Mouse (Mus musculus) liver, embryonic 12.5 days (tissue): ENCODE results near the gene Mei4. TPM values are rescaled to one million over a fixed set of nuclear protein-coding genes. Genes with fewer than 3 reads are reported as not detected.

Experiments
- ATAC-seq: fragments of 200-750 bp; cut with Nextera tagmentation; 2 replicates; pipeline ENCODE4 v1.8.0; 2017; ENCODE audit warnings: moderate number of reproducible peaks, mild to moderate bottlenecking, moderate library complexity
- H3K27ac ChIP-seq: fragments of 300-500 bp; sonication (generic); 2 replicates; pipeline ENCODE4 v1.5.1; 2016; ENCODE audit warnings: mild to moderate bottlenecking
- H3K27me3 ChIP-seq: fragments of 300-500 bp; sonication (generic); replicated peaks from 2 replicates; pipeline ENCODE4 v1.6.1; 2016; ENCODE audit warnings: mild to moderate bottlenecking, moderate library complexity
- H3K36me3 ChIP-seq: fragments of 300-500 bp; sonication (generic); 2 replicates; pipeline ENCODE4 v1.6.1; 2016; ENCODE audit warnings: mild to moderate bottlenecking, moderate library complexity
- H3K4me1 ChIP-seq: fragments of 300-500 bp; sonication (generic); 2 replicates; pipeline ENCODE4 v1.6.1; 2016
- H3K4me2 ChIP-seq: fragments of 300-500 bp; sonication (generic); 2 replicates; pipeline ENCODE4 v1.6.1; 2016; ENCODE audit warnings: mild to moderate bottlenecking, moderate library complexity
- H3K4me3 ChIP-seq: fragments of 300-500 bp; sonication (generic); 2 replicates; pipeline ENCODE4 v1.5.1; 2016; ENCODE audit warnings: mild to moderate bottlenecking, moderate library complexity
- H3K9ac ChIP-seq: fragments of 300-500 bp; sonication (generic); 2 replicates; pipeline ENCODE4 v1.6.1; 2016; ENCODE audit warnings: mild to moderate bottlenecking, moderate library complexity
- H3K9me3 ChIP-seq: fragments of 300-500 bp; sonication (generic); replicated peaks from 2 replicates; pipeline ENCODE4 v1.6.1; 2016; ENCODE audit warnings: mild to moderate bottlenecking, moderate library complexity
- WGBS: fragments of 180-500 bp; shearing (Covaris S2); methylation state at CpG from one replicate; pipeline ENCODE4 v1.1.7; 2016; ENCODE audit not compliant: insufficient replicate concordance; 5-methylcytosine and 5-hydroxymethylcytosine counted together
- polyA plus RNA-seq: library from polyadenylated mRNA; unstranded; fragments of >200 nt; fragmentation: Nextera tagmentation; extraction: Ambion mirVana; gene quantifications from 2 replicates; pipeline ENCODE4 v1.2.1, GENCODE M21; 2016

The Mei4 gene
- polyA plus RNA-seq, 1 experiment from 2014 or later = 0.42 TPM

DNA sequence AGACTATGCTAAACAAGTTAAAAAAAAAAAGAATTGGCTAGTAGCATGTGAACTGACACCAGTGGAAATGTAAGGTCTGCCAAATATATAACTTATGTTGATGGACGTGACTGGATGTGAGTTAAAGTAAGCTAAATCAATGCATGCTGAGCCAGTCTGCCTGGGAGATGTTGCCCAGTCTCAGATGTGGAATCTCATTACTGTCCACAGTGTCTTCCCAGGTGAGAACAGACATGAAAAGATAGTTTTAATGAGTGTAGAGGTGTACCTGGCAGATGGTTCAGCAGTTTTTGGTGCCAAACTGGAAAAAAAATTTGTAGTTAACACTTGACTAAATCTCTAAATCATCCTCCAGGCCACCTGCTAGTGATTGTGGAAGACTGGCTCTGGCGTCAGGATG is 94.4 kb downstream of the Mei4 start:
- Histone ChIP-seq H3K36me3 (no peaks in the 10 kb centered on the region), H3K4me3 (no peak overlapping the region), H3K9ac (no peak overlapping the region), H3K27ac (no peak overlapping the region), H3K4me1 (no peaks in the 10 kb centered on the region), H3K4me2 (no peak overlapping the region), H3K27me3 (no peaks in the 10 kb centered on the region), H3K9me3 (no peaks in the 10 kb centered on the region)
- no peak for ATAC-seq
- 58% methylated on average over 2 of the region's 2 CpGs for WGBS

DNA sequence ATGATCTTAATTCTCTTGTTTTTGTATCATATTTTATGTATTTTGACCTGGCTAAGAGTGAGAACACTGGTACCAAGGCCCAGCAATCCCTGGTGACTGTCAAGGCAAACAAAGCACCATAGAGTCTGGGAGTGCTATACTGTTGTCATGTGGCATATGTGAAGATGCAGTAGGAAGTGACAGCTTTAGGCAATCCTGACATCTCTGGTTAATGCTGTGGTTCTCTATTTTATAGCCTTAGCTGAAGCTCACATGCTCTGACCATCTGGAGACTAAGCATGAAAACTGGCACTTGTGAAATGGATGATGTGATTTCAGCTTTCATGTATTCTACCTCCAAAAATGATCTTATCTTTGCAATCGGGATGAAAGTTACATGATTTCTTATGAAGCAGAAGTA is 103.3 kb downstream of the Mei4 start:
- H3K4me1 ChIP-seq = no peaks in the 10 kb centered on the region
- no peaks in the 10 kb centered on the region for H3K9me3 ChIP-seq
- no peak for ATAC-seq
- no peaks in the 10 kb centered on the region for H3K36me3 ChIP-seq
- H3K27me3 ChIP-seq = no peaks in the 10 kb centered on the region
- H3K4me2 ChIP-seq = no peak overlapping the region
- H3K9ac ChIP-seq = no peak overlapping the region
- no peak overlapping the region for H3K27ac ChIP-seq
- WGBS = 78% methylated on average over 1 of the region's 1 CpGs
- no peak overlapping the region for H3K4me3 ChIP-seq

DNA sequence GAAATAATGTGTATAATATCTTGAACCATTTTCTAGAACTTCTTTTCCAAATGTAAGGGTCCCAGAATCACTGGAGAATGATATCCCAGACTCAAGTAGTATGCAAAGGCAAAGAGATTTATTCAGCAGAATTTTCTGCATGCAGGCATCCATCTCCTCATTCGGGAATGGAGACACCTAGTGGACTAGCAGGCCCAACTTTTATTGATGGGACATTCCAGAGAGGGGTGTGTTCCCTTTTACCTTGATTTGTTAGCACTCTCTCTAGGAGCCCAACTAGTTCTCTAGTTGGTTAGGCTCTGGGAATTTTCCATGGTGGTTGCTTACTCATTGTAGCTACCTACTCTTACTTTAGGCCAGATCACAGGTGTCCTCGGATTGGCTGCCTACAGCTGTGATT is 105.5 kb downstream of the Mei4 start:
- H3K27me3 ChIP-seq = no peaks in the 10 kb centered on the region
- WGBS = 34% methylated on average over 2 of the region's 2 CpGs
- ATAC-seq = no peak
- no peaks in the 10 kb centered on the region for H3K9me3 ChIP-seq
- H3K9ac ChIP-seq = no peak overlapping the region
- no peaks in the 10 kb centered on the region for H3K36me3 ChIP-seq
- H3K4me1 ChIP-seq = no peaks in the 10 kb centered on the region
- H3K27ac ChIP-seq = no peak overlapping the region
- H3K4me2 ChIP-seq = no peak overlapping the region
- H3K4me3 ChIP-seq = no peak overlapping the region

DNA sequence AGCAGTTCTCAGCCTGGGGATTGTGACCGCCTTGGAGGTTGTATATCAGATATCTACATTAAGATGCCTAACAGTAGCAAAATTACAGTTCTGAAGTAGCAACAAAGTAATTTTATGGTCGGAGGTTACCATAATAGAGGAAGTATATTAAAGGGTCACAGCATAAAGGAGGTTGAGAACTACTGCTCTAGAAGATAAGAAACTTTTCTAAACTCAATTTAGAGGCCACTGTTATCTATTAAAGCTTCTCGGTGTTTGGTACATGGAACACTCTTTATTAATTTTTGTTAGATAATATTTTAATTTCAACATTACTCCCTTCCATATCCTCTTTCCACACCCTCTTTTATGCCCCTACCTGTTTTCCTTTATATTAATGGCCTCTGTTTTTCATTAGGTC is 119.0 kb downstream of the Mei4 start:
- no peak overlapping the region for H3K4me3 ChIP-seq
- no peaks in the 10 kb centered on the region for H3K36me3 ChIP-seq
- no peaks in the 10 kb centered on the region for H3K4me1 ChIP-seq
- H3K27me3 ChIP-seq = no peaks in the 10 kb centered on the region
- WGBS = 63% methylated on average over 3 of the region's 3 CpGs
- H3K27ac ChIP-seq = no peak overlapping the region
- no peak for ATAC-seq
- H3K9me3 ChIP-seq = no peaks in the 10 kb centered on the region
- H3K4me2 ChIP-seq = no peak overlapping the region
- no peak overlapping the region for H3K9ac ChIP-seq

DNA sequence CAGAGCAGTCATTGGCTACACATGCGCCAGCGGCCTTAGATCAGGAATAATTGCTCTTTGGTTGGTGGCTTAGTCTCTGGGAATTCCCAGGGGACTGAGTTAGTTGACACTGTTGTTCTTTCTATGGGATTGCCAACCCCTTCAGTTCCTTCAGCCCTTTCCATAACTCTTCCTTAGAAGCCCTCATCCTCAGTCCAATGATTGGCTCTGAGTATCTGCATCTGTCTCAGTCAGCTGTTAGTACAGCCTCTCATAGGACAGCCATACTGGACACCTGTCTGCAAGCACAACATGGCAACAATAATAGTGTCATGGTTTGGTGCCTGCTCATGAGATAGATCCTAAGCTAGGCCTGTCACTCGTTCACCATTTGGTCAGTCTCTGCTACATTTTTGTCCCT is 149.5 kb downstream of the Mei4 start:
- no peaks in the 10 kb centered on the region for H3K27me3 ChIP-seq
- no peaks in the 10 kb centered on the region for H3K9me3 ChIP-seq
- H3K36me3 ChIP-seq = no peaks in the 10 kb centered on the region
- H3K27ac ChIP-seq = no peak overlapping the region
- no peak overlapping the region for H3K4me3 ChIP-seq
- no peaks in the 10 kb centered on the region for H3K4me1 ChIP-seq
- H3K4me2 ChIP-seq = no peak overlapping the region
- 47% methylated on average over 3 of the region's 3 CpGs for WGBS
- no peak for ATAC-seq
- no peak overlapping the region for H3K9ac ChIP-seq

DNA sequence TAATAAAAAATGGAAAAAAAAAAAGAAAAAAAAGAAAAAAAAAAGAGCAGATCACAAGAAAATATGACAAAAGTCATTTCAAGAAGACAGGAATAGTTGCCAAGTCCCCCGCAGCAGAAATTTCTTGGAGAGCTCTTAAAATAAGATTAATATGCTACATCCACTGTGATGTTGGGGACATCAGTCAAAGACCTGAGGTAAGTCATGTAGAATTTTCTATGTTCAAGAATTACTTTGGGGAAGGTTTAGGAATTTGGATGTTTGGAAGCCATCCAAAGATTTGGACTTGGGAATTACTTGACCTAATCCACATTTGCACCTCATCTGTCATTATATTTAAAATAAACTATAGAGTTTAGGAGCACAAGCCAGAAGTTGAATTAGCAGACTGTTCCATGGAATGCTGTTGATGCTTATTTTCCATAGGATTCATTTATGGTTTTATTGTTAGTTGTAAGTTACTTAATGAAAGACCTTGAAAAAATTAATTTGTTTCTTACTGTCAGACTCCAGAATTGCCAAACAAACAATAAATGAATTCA is 179.1 kb downstream of the Mei4 start:
- Histone ChIP-seq H3K9me3 (0 out of 2 replicates have a peak, but pooled peaks cover 3% of the 10 kb centered on the region), H3K4me1 (no peaks in the 10 kb centered on the region), H3K4me3 (no peak overlapping the region), H3K9ac (no peak overlapping the region), H3K27ac (no peak overlapping the region), H3K36me3 (no peaks in the 10 kb centered on the region), H3K27me3 (no peaks in the 10 kb centered on the region), H3K4me2 (no peak overlapping the region)
- ATAC-seq = no peak
- WGBS = 82% methylated on average over 1 of the region's 1 CpGs

DNA sequence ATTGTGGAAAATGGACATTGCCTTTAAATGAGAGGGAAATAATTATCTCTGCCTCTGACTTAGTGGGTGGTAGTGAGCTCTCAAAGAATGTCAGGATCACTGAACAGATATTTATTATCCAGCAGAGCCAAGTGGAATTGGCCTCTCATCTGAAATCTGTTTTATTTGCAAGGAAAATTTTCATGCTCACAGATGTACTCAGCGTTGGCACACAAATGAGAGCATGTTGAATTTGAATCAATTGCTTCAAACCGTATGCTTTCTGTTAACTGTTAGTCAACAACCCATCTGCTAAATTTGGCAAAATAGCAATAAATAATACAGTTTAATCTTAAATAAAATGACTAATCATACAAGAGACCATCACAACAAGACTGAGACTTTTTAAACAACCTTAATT is 181.0 kb downstream of the Mei4 start:
- Histone ChIP-seq H3K9me3 (0 out of 2 replicates have a peak, but pooled peaks cover 3% of the 10 kb centered on the region), H3K9ac (no peak overlapping the region), H3K27me3 (no peaks in the 10 kb centered on the region), H3K4me3 (no peak overlapping the region), H3K4me2 (no peak overlapping the region), H3K27ac (no peak overlapping the region), H3K4me1 (no peaks in the 10 kb centered on the region), H3K36me3 (no peaks in the 10 kb centered on the region)
- no peak for ATAC-seq
- 69% methylated on average over 2 of the region's 2 CpGs for WGBS

DNA sequence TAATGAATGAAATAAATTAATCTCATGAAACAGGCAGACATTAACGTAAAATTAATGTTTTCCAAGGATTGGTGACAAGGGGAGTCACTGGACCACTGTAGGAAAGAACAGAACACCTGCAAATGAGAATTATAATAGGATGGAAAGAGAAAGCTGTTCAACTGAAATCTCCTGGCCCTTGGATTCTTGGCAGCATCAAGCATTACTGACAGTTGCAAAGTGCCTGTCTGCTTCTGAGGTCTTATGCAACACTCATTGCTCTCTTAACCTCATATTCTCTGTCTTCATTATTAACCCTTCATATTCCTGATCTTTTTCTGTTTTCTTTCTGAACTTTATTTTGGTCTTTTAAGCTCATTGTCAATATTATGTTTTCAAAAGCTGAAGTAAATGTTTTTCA is 210.4 kb downstream of the Mei4 start:
- H3K27me3 ChIP-seq = no peaks in the 10 kb centered on the region
- ATAC-seq = no peak
- no peak overlapping the region for H3K27ac ChIP-seq
- no peaks in the 10 kb centered on the region for H3K9me3 ChIP-seq
- no peaks in the 10 kb centered on the region for H3K4me1 ChIP-seq
- 39% methylated on average over 1 of the region's 1 CpGs for WGBS
- no peak overlapping the region for H3K9ac ChIP-seq
- H3K4me2 ChIP-seq = no peak overlapping the region
- H3K4me3 ChIP-seq = no peak overlapping the region
- H3K36me3 ChIP-seq = no peaks in the 10 kb centered on the region

DNA sequence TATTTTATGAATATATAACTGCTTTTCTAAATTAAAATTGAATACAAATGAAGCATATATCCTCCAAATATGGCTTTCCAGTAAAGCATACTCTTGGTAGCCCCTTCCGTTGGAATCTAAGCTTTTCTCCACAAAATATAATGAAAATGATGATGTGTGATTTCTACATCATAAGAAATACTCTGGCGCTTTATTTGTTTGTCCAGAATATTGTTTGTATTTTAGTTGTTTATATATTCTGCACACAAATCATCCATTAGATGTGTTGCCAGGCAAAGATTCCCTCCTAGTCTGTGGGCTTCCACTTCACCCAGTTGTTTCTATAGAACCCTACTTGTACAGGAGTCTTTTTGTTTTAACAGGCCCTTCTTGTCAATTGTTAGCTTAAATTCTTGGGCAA is 211.8 kb downstream of the Mei4 start:
- H3K9me3 ChIP-seq = no peaks in the 10 kb centered on the region
- H3K9ac ChIP-seq = no peak overlapping the region
- no peaks in the 10 kb centered on the region for H3K27me3 ChIP-seq
- H3K27ac ChIP-seq = no peak overlapping the region
- H3K36me3 ChIP-seq = no peaks in the 10 kb centered on the region
- H3K4me3 ChIP-seq = no peak overlapping the region
- no peak overlapping the region for H3K4me2 ChIP-seq
- no peaks in the 10 kb centered on the region for H3K4me1 ChIP-seq
- ATAC-seq = no peak
- WGBS = 74% methylated on average over 2 of the region's 2 CpGs

DNA sequence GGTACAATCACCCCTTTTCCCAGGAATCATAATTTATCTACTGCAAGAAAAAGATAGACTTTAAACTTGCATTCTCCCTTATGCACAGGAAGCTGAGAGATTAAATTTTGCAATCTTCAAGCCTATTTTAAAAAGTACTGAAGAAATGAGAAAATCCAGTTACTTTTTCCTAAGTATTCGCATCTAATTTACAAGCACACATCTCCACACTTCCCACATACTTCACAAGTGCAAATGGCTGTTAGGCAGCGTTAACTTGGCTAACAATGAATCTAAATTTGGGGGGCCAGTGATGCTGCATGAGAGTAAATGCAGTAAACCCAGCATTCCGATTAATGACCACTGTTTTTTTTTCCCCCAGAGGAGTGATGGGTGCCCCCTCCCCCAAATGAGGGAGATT is 232.9 kb downstream of the Mei4 start:
- no peaks in the 10 kb centered on the region for H3K27me3 ChIP-seq
- no peak for ATAC-seq
- H3K4me2 ChIP-seq = no peak overlapping the region
- H3K36me3 ChIP-seq = no peaks in the 10 kb centered on the region
- no peaks in the 10 kb centered on the region for H3K9me3 ChIP-seq
- no peak overlapping the region for H3K27ac ChIP-seq
- H3K4me3 ChIP-seq = no peak overlapping the region
- no peaks in the 10 kb centered on the region for H3K4me1 ChIP-seq
- no peak overlapping the region for H3K9ac ChIP-seq
- WGBS = 54% methylated on average over 3 of the region's 3 CpGs

DNA sequence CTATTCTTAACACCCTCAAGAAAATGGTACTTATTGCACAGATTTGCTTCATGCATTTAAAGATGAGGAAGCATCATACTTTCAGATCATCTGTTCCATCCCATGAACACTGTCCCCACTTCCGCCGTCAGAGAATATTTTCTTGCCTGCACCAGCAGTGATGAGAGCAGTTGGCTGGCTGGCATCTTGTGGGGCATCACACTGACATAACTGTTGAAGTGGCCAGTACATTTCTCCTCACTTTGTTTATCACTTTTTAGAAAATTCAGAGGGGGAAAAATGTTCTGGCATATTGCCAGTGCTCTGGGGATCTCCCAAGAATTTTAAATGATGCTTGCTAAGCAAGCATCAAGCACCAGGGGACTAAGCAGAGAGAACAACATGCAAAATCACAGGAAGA is 251.4 kb downstream of the Mei4 start:
- H3K4me1 ChIP-seq = no peaks in the 10 kb centered on the region
- H3K9me3 ChIP-seq = no peaks in the 10 kb centered on the region
- H3K27ac ChIP-seq = no peak overlapping the region
- no peaks in the 10 kb centered on the region for H3K27me3 ChIP-seq
- H3K9ac ChIP-seq = no peak overlapping the region
- H3K36me3 ChIP-seq = no peaks in the 10 kb centered on the region
- 76% methylated on average over 2 of the region's 2 CpGs for WGBS
- no peak for ATAC-seq
- H3K4me3 ChIP-seq = no peak overlapping the region
- H3K4me2 ChIP-seq = no peak overlapping the region

DNA sequence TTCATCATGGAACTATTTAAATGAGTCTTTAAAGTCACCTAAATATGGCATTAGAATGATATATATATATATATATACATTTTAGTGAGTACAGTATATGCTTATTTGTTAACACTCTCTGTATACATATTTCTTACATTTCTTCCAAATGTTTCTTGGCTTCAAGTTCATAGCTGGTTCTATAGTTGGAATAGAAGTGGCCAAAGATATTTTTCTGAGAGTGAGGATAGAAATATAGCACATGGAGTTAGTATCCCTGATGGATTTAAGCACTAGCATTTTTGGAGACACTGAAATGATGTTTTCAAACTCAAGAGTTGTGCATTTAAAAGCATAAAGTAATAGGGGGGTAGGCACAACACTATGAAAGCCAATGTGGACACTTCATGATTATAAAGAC is 272.6 kb downstream of the Mei4 start:
- no peaks in the 10 kb centered on the region for H3K9me3 ChIP-seq
- H3K9ac ChIP-seq = no peak overlapping the region
- no peak overlapping the region for H3K27ac ChIP-seq
- no peaks in the 10 kb centered on the region for H3K36me3 ChIP-seq
- no peak for ATAC-seq
- no peaks in the 10 kb centered on the region for H3K27me3 ChIP-seq
- no peak overlapping the region for H3K4me3 ChIP-seq
- no peak overlapping the region for H3K4me2 ChIP-seq
- H3K4me1 ChIP-seq = no peaks in the 10 kb centered on the region

DNA sequence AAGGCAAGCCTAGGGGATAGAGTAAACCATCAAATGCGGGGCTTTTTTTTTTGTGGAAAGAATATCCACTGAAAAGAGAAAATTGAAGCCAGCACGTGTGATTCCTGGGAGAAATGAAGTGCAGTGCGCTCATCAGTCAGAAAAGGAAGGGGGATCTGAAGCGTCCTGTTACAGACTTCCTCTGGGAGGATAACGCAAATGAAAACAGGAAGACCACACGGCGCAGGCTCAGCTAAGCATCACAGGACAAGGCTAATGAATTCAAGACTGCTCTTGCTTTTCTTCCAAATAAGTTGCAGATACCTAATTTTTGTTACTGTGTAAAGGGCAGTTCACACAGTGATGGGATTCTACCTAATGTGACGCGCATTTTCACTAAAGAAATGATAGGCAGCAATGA is 296.7 kb downstream of the Mei4 start:
- Histone ChIP-seq H3K27ac (no peak overlapping the region), H3K4me3 (no peak overlapping the region), H3K27me3 (no peaks in the 10 kb centered on the region), H3K36me3 (no peaks in the 10 kb centered on the region), H3K4me1 (no peaks in the 10 kb centered on the region), H3K9ac (no peak overlapping the region), H3K4me2 (no peak overlapping the region), H3K9me3 (no peaks in the 10 kb centered on the region)
- WGBS = 30% methylated on average over 9 of the region's 9 CpGs
- ATAC-seq = no peak
